Mouse (Mus musculus): ENCODE data around the gene Adam8. TPM values are rescaled to one million over a fixed set of nuclear protein-coding genes. Genes with fewer than 3 reads are reported as not detected.

Gene Adam8
- total RNA-seq, 2 experiments from 2014 or later, result 3.1 to 3.9 TPM

DNA sequence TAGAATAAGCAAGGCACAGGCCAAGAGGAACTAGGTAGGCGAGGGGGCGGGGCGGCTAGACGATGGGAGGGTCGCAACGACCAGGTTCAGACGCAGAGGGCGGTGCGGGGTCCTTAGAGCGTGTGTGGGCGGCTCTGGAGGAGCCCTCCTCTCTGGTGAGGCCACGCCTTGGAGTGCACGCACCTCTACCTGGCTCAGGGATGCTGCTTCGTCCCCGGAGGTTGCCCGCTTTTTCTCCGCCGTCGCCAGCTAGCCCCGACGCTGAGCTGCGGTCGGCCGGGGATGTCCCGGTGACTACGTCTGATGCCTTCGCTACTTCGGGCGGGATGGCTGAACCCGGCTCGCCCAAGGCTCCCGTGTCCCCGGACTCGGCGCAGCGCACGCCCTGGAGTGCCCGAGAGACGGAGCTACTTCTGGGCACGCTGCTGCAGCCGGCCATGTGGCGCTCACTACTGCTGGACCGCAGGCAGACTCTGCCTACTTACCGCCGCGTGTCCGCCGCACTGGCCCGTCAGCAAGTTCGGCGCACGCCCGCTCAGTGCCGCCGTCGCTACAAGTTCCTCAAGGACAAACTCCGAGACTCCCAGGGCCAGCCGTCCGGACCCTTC lies 48.6 kb downstream of the Adam8 start, which contains the start of gene Utf1:
TSS of gene Utf1 (plus strand) at position 116 of the 608 bp plus-strand sequence.
- H3K27ac ChIP-seq, result no peak within 1 kb of the TSS
- peak in 1 of 2 experiments; percentile 13 for DNase-seq (ENCODE audit: extremely low spot score in 1 of 2, low spot score in 2 of 2)
- TF ChIP-seq CTCF (IDR thresholded peaks at IDR 0.05), result no peak
- H3K4me3 ChIP-seq, result peak within 1 kb of the TSS; percentile 13; the same call in 1 of the 2 replicates
- intact Hi-C loops (cut with DNase I), result no loop called here

- DNase-seq (ENCODE audit: extremely low spot score in 1 of 2, low spot score in 2 of 2), result no peak
- H3K27ac ChIP-seq, result no peak overlapping the region
- intact Hi-C loops (cut with DNase I), result no loop called here
- no peak overlapping the region for H3K4me3 ChIP-seq
- no peak for TF ChIP-seq CTCF (IDR thresholded peaks at IDR 0.05)
These were observed 51.7 kb downstream of the Adam8 start for GRCm38 (mm10) chr7:139940476-139941209.

- intact Hi-C loops (cut with DNase I), result no loop called here
- TF ChIP-seq CTCF (IDR thresholded peaks at IDR 0.05), result no peak
- Histone ChIP-seq H3K27ac (no peak overlapping the region), H3K4me3 (no peak overlapping the region)
- no peak for DNase-seq (ENCODE audit: extremely low spot score in 1 of 2, low spot score in 2 of 2)
These were observed 54.6 kb downstream of the Adam8 start for GRCm38 (mm10) chr7:139937810-139938209.

DNA sequence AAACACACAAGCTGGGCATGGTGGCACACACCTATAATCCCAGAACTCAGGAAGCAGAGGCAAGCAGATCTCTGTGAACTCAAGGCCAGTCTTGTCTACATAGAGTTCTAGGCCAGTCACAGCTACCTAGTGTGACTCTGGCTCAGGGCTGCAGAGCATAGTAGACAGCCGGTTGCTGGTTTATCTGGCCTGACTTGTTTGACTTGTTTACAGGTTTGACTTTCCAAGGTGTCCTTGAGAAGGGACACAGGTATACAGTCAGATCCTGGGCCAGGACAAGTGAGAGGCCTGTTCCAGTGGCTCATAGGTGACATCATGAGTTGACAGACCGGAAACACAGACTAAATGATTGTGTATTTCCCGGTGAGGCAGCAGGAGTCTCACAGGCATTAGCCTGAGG lies 55.2 kb downstream of the Adam8 start:
- Histone ChIP-seq H3K4me3 (no peak overlapping the region), H3K27ac (no peak overlapping the region)
- TF ChIP-seq CTCF (IDR thresholded peaks at IDR 0.05), result no peak
- DNase-seq (ENCODE audit: extremely low spot score in 1 of 2, low spot score in 2 of 2), result no peak
- intact Hi-C loops (cut with DNase I), result no loop called here

DNA sequence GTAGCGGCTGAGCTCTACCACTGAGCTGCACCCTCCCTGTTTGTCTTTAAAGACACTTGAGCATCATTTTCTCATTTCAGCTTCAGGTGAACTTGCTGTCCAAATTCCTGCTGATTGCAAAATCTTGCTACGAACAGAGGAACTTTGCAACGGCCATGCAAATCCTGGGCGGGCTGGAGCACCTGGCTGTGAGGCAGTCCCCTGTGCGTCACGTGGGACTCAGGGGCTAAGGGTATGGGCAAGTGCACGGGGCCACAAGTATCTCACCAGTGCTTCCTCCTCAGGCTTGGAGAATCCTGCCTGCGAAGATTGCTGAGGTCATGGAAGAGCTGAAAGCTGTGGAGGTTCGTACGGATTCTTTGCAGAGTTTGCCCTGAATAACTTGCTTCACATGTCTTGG lies 55.7 kb downstream of the Adam8 start:
- no peak for TF ChIP-seq CTCF (IDR thresholded peaks at IDR 0.05)
- intact Hi-C loops (cut with DNase I), result no loop called here
- Histone ChIP-seq H3K27ac (no peak overlapping the region), H3K4me3 (no peak overlapping the region)
- no peak for DNase-seq (ENCODE audit: extremely low spot score in 1 of 2, low spot score in 2 of 2)

DNA sequence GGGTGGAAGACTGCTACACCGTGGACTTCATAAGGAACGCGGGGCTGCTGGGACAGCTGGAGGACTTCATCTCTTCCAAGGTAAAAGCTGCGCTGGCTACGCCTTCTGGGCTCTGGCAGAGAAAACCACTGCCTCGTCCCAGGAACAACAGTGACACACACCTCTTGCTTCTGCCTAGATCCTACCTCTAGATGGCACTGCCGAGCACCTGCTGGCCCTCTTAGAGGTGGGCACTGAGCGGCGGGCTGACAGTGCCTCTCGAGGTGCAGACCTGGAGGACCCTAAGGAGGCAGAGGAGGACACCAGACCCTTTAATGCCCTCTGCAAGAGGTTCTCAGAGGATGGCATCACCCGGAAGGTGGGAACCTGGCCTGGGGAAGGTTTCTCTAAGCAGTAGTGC lies 61.6 kb downstream of the Adam8 start:
- intact Hi-C loops (cut with DNase I), result no loop called here
- no peak overlapping the region for H3K4me3 ChIP-seq
- no peak overlapping the region for H3K27ac ChIP-seq
- peak; percentile 66 for TF ChIP-seq CTCF (IDR thresholded peaks at IDR 0.05)
- peak in 1 of 2 experiments; percentile 31 for DNase-seq (ENCODE audit: extremely low spot score in 1 of 2, low spot score in 2 of 2)

Small RNA genes within 50 kb of the gene (microRNA-seq; reads per million reads assigned to microRNA genes)
- gene Mir202 (0 to 0.49 reads per million in 2 experiments), gene Mir7062 (0.49 to 1.7 reads per million in 2 experiments), gene mmu-mir-7686 (0 reads per million in 2 experiments)

Other genes starting within 250 kb of the Adam8 start
- gene Adgra1, start 158.4 kb downstream of the Adam8 start, total RNA-seq (2021), result 10 to 100 TPM; 59.2 to 61.7 TPM
- gene Kndc1, start 97.9 kb downstream of the Adam8 start, total RNA-seq (2021), result 10 to 100 TPM; 77.7 to 80.4 TPM
- not detected for gene Utf1, start 48.8 kb downstream of the Adam8 start, total RNA-seq (2021)
- 1 to 10 TPM; 1.0 to 2.2 TPM for gene 6430531B16Rik, start 13.8 kb downstream of the Adam8 start, total RNA-seq (2021)
- gene Zfp511, start 43.8 kb upstream of the Adam8 start, total RNA-seq (2021), result 10 to 100 TPM; 25.8 to 26.0 TPM
- 10 to 100 TPM; 34.4 to 35.0 TPM for gene Tubgcp2, start 44.1 kb upstream of the Adam8 start, total RNA-seq (2021)
- not detected for gene Msx3, start 56.5 kb upstream of the Adam8 start, total RNA-seq (2021)
- 100 to 1,000 TPM; 181 to 198 TPM for gene Caly, start 90.0 kb upstream of the Adam8 start, total RNA-seq (2021)
- not detected for gene Prap1, start 100.8 kb upstream of the Adam8 start, total RNA-seq (2021)
- 10 to 100 TPM; 51.9 to 52.7 TPM for gene Fuom, start 109.9 kb upstream of the Adam8 start, total RNA-seq (2021)
- 1 to 10 TPM; 4.1 to 5.5 TPM for gene Paox, start 123.2 kb upstream of the Adam8 start, total RNA-seq (2021)
- 10 to 100 TPM; 51.6 to 52.6 TPM for gene Echs1, start 123.9 kb upstream of the Adam8 start, total RNA-seq (2021)
- 10 to 100 TPM; 21.0 to 21.5 TPM for gene Mtg1, start 145.0 kb upstream of the Adam8 start, total RNA-seq (2021)
- gene Sprn, start 162.3 kb upstream of the Adam8 start, total RNA-seq (2021), result 100 to 1,000 TPM; 135 to 144 TPM
- not detected for gene Olfr522, start 172.2 kb upstream of the Adam8 start, total RNA-seq (2021)
- under 1 TPM; 0.12 to 0.14 TPM for gene Olfr523, start 180.7 kb upstream of the Adam8 start, total RNA-seq (2021)
- gene Olfr524, start 213.4 kb upstream of the Adam8 start, total RNA-seq (2021), result not detected
- gene Cd163l1, start 225.7 kb upstream of the Adam8 start, total RNA-seq (2021), result under 1 TPM in 1 of 2 experiments, not detected in 1; 0.14 TPM

All from left cerebral cortex, adult 2 months (tissue).